Mouse (Mus musculus) bone marrow, adult 2 months (tissue): ENCODE data around the gene Tmem212. TPM values are rescaled to one million over a fixed set of nuclear protein-coding genes. Genes with fewer than 3 reads are reported as not detected.
A peak's percentile ranks its signal among the peaks of the same experiment; 100 is the strongest.

Experiments
- H3K27ac ChIP-seq: fragments of 200-500 bp; 2 replicates; pipeline ENCODE4 v1.5.1; 2012; ENCODE audit warnings: low read depth, mild to moderate bottlenecking, control low read depth, inconsistent platforms, low read length; ENCODE audit not compliant: control insufficient read depth, poor library complexity, insufficient read depth
- H3K4me1 ChIP-seq: fragments of 200-500 bp; 2 replicates; pipeline ENCODE4 v1.6.1; 2011; ENCODE audit warnings: low read length; ENCODE audit not compliant: control insufficient read depth, insufficient read depth
- H3K4me3 ChIP-seq: fragments of 200-500 bp; replicated peaks from 2 replicates; pipeline ENCODE3; 2011; ENCODE audit warnings: mild to moderate bottlenecking, low read depth, low read length, control low read depth; ENCODE audit not compliant: control insufficient read depth
- CTCF ChIP-seq: fragments of 200-500 bp; IDR thresholded peaks from 2 replicates; pipeline ENCODE4 v1.5.1; 2011; ENCODE audit warnings: low read length, control low read depth; ENCODE audit not compliant: control insufficient read depth, insufficient read depth
- POLR2A ChIP-seq: fragments of 200-500 bp; IDR thresholded peaks from 2 replicates; pipeline ENCODE4 v1.6.1; 2011; ENCODE audit warnings: low read depth, mild to moderate bottlenecking, control low read depth, low read length, borderline replicate concordance; ENCODE audit not compliant: control insufficient read depth
- WGBS: fragments of 180-500 bp; shearing (Covaris S2); methylation state at CpG from one replicate; pipeline ENCODE4 v1.1.7; 2018; 5-methylcytosine and 5-hydroxymethylcytosine counted together
- polyA plus RNA-seq: library from polyadenylated mRNA; stranded (reverse); fragments of >200 nt; gene quantifications from 2 replicates; pipeline ENCODE4 v1.2.4, GENCODE M21; 2011; ENCODE audit warnings: low replicate concordance; ENCODE audit not compliant: missing spikeins, insufficient read depth, insufficient read length

Tmem212 gene
- polyA plus RNA-seq, 1 experiment, result not detected

- WGBS, result 8% methylated on average over 16 of the region's 16 CpGs
- Histone ChIP-seq H3K4me1 (no peaks in the 10 kb centered on the region), H3K27ac (no peak overlapping the region), H3K4me3 (peak overlapping the region; percentile 46)
- TF ChIP-seq POLR2A (no peak), CTCF (no peak)
Observed at GRCm38 (mm10) chr3:27862821-27863740, 33.1 kb downstream of the Tmem212 start.

- Histone ChIP-seq H3K4me1 (no peaks in the 10 kb centered on the region), H3K4me3 (no peak overlapping the region), H3K27ac (no peak overlapping the region)
- no peak for TF ChIP-seq POLR2A
- no peak for TF ChIP-seq CTCF
- WGBS, result 84% methylated on average over 6 of the region's 6 CpGs
Observed at GRCm38 (mm10) chr3:27861601-27862000, 34.6 kb downstream of the Tmem212 start.

- no peak for TF ChIP-seq POLR2A
- TF ChIP-seq CTCF, result no peak
- no peak overlapping the region for H3K27ac ChIP-seq
- no peak overlapping the region for H3K4me3 ChIP-seq
- no peaks in the 10 kb centered on the region for H3K4me1 ChIP-seq
- 86% methylated on average over 6 of the region's 6 CpGs for WGBS
Observed at GRCm38 (mm10) chr3:27861086-27861485, 35.1 kb downstream of the Tmem212 start.

- Histone ChIP-seq H3K27ac (no peak overlapping the region), H3K4me1 (no peaks in the 10 kb centered on the region), H3K4me3 (no peak overlapping the region)
- 19% methylated on average over 5 of the region's 5 CpGs for WGBS
- no peak for TF ChIP-seq POLR2A
- no peak for TF ChIP-seq CTCF
Observed at GRCm38 (mm10) chr3:27859161-27859561, 37.0 kb downstream of the Tmem212 start.

- no peak for TF ChIP-seq CTCF
- no peak for TF ChIP-seq POLR2A
- Histone ChIP-seq H3K4me3 (no peak overlapping the region), H3K27ac (no peak overlapping the region), H3K4me1 (no peaks in the 10 kb centered on the region)
- 62% methylated on average over 5 of the region's 5 CpGs for WGBS
Observed at GRCm38 (mm10) chr3:27858441-27859115, 37.6 kb downstream of the Tmem212 start.

- no peak overlapping the region for H3K4me3 ChIP-seq
- TF ChIP-seq CTCF, result no peak
- no peak for TF ChIP-seq POLR2A
- H3K27ac ChIP-seq, result no peak overlapping the region
- H3K4me1 ChIP-seq, result no peaks in the 10 kb centered on the region
- WGBS, result 68% methylated on average over 2 of the region's 2 CpGs
Observed at GRCm38 (mm10) chr3:27856288-27856687, 39.9 kb downstream of the Tmem212 start.

DNA sequence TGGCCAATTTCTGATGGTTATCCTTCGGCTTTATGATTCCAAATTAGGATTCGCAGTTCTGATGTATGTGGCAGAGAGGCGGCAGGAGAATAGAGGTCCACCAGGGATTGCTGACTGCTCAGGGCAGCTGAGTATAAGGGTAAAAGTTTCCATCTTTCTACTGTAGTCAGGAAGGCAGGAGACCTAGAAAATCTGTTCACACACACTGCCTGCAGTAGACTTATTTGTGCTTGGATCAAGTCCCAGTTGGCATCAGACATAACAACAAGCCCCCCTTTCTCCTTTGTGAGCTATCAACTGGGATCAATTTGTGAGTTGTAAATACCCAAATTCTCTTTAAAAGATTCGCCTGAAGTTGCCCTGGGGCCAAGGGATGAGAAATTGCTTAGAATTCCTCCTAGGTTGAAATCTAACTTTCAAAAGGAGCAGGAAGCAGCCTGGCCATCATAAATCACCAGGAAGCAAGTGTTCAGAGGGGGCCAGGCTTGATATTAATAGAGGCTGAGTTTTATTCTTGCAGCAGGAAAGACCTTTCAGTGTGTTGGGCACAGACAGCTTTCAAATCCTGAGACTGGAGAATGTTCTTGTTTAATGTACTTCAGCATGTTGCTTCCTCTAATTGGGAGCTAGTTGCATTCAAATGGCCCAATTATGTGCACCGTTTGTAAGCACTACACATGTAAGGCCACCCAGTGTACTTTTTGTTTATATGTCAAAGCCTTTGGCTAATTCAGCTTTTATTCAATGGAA lies 41.6 kb downstream of the Tmem212 start:
- TF ChIP-seq POLR2A (no peak), CTCF (no peak)

GRCm38 (mm10) chr3:27843266-27843665 lies 52.9 kb downstream of the Tmem212 start:
- Histone ChIP-seq H3K4me3 (no peak overlapping the region), H3K4me1 (no peaks in the 10 kb centered on the region), H3K27ac (no peak overlapping the region)
- no peak for TF ChIP-seq POLR2A
- no peak for TF ChIP-seq CTCF
- WGBS, result 73% methylated on average over 5 of the region's 5 CpGs

More for the DNA sequence above, 41.6 kb downstream of the Tmem212 start:
- WGBS, result 65% methylated on average over 5 of the region's 5 CpGs
- Histone ChIP-seq H3K4me1 (no peaks in the 10 kb centered on the region), H3K4me3 (no peak overlapping the region), H3K27ac (no peak overlapping the region)
